Mouse (Mus musculus) cerebellum, adult 8-10 months (tissue): ENCODE results near the gene Cyth1.

Experiments
- DNase-seq: peaks from one replicate; pipeline ENCODE4 v3.0.0; 2022

The Cyth1 gene

DNA sequence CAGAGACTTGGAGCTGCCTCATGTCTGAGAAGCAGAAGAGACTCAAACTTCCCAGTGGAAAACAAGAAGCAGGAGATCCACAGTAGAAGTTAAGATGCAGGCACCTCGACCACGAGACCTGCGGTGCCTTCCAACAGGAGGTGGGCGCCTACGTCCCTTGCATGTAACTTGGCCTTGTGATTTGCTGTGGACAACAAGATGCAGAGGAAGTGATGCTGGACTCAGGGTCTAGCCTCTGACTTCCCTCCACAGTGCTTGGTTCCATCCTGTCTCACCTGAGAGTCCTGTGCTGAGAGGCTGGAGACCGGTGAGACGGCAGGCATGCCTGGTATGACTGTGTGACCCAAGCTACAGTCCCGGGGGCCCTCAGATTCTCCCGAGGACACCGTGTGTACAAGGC, 101.9 kb downstream of the Cyth1 start:
- DNase-seq = no peak

DNA sequence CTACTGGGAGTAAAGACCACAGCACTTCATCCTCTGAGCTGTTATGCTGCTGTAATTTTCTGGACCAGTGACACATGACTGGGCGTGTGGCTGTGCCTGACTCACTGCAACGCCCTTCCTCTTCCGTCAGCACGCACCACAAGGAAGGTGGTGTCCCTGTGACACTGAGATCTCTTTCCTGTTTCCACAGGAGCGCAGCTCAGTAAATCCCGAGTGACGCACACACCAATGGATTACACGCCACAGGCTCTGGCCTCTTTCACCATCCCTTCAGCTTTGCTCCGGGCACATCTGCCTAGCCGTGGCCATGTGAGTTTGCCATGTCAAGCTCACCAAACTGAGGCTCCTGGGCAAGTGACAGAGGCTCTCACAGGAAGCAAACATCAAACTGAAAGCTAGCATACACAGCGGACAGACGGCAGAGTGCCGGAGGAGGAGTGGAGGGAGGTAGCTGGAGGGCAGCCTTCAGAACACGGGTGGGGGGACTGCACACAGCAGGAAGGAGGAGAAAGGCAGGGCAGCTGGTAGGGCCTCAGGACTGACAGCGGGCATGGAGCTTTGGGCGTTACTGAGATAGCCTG, 102.5 kb downstream of the Cyth1 start:
- DNase-seq = no peak

DNA sequence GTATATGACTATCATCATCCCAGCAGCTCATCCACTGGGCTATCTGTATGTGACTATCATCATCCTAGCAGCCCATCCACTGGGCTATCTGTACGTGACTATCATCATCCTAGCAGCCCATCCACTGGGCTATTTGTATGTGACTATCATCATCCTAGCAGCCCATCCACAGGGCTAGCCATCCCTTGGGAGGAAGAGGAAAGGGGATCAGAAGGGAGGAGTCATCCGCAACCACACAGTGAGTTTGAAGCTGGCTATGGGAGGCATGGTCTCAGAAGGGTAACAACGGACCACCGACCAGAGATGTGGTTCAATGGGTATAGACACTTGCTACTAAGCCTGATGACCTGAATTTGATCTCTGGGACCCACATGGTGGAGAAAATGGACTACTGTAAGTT, 103.3 kb downstream of the Cyth1 start:
- DNase-seq = no peak

DNA sequence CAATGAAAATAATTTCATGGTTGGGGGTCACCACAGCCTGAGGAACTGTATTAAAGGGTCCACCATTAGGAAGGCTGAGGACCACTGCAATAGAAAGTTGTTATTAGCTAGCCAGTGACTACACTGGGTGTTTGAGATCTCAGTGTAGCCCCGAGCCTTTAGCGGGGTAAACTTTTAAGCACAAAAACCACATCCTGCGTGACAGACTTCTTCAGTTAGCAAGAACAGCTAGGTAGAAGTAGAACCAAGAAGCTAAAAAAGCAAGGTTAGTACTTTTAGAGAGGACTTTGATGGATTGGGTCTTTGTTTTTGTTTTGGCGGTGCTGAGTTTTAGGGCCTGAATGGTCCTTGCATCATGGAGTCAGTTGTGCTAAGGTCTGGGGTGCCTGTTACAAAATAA, 104.7 kb downstream of the Cyth1 start:
- DNase-seq = no peak

- no peak for DNase-seq
These were observed 105.7 kb downstream of the Cyth1 start for GRCm38 (mm10) chr11:118142547-118143165.

DNA sequence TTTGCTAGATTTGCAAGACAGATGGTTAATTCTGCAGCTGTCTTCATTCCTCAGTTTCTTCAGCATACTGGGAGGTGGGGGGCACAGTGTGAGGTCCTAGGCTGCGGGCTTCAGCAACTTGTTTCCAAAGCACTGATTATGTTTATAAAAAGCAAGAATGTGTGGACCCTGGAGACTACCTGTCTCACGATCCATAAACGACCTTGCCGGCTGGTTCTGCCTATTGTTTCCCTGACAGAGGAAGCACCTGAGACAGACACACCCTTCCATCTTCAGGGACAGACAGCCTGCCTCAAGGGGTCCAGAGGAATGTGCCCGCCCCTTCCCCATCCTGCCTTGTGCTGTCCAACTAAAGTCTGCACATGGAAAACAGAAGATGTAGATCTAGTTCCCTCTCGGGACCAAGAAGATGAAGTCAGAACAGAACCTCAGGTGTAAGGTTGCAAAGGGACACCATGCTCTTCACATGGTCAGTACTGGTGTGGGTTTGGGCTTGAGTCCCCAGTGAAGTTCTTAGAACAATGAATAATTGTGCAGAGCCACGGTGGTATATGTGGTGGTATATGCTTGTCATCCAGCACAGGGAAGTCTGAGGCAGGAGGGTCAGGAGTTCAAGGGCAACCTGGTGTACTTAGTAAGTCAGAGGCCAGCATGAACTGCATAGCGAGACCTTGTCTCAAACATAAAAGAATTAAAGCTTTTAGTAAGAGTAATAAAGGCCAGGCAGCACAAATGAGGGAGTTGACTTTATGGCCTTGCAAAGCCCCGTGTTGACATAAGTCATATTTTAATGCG, 107.4 kb downstream of the Cyth1 start:
- DNase-seq = no peak

GRCm38 (mm10) chr11:118138347-118138746, 110.0 kb downstream of the Cyth1 start:
- peak; percentile 56 for DNase-seq

DNA sequence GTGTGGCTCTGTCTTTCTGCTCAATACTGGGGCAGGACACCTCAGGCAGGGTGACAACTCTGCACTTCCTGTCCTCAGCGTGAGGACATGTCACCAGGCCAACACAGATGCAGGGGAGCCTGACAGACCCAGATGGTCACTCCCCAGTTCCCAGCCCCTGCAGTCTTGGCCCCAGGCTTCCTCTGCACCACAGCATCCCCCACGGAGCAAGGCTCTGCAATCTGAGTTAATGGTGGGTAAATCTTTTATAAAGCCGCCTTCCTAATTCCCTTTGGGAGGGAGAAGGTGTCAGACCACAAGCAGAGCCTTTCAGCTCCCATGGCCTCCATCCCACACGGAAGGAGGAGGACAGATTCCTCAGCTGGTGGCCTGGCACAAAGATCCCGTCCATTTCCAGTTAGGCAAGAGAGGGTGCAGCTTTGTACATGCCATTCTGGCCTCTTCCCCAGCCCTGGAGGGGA, 112.2 kb downstream of the Cyth1 start:
- peak; percentile 43 for DNase-seq

- DNase-seq = no peak
These were observed 113.1 kb downstream of the Cyth1 start for GRCm38 (mm10) chr11:118135271-118135670.

DNA sequence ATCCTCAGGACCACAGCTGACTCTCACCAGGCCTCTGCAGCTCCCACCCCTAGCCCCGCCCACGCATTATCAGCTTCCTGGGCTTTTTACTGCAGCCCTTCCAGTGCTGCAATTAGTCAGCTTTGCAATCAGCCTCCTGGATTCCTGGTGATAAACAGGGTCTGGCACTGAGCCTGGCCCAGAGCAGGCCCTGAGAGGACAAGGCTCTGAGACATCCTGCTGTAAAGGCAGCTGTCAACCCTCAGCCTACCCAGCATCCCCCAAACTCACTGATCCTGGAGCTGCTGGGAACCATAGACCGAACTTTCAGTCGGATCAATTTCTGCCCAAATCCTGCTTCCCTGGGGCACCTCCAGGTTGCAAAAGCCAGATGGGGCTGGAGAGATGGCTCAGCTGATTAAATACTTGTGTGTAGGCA, 114.6 kb downstream of the Cyth1 start:
- peak; percentile 43 for DNase-seq

DNA sequence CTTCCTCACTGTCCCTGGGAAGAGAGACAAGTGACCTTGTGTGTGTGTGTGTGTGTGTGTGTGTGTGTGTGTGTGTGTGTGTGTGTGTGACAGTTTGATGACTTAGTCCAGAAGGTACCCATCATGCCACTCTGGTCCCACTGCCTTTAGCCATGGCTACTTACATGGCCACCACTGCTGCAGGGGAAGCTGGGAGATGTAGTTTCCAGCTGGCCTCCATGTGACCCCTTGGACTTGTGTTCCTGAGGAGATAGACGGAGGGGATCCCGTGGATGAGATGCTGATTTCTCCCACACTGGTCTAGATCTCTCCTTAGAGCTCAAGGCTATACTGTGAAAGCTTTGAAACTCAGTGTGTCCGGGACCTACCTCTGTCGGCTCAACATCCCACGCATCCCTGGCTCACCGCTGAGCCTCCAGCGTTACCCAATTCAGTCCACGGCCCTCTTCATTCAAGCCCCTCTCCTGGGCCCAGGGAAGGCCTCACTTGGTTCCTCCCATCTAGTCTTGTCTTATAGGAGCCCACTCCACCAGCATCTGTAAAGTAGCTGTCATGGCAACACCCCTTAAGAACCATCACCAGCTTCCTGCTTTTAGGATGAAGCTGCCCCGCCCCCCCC, 115.2 kb downstream of the Cyth1 start:
- no peak for DNase-seq

GRCm38 (mm10) chr11:118132136-118132535, 116.3 kb downstream of the Cyth1 start:
- no peak for DNase-seq

- DNase-seq = no peak
These were observed 117.9 kb downstream of the Cyth1 start, which contains the start of gene Dnah17 for GRCm38 (mm10) chr11:118130534-118130933. TSS of gene Dnah17 (minus strand) at chr11:118130634.

- DNase-seq = no peak
These were observed 118.6 kb downstream of the Cyth1 start for GRCm38 (mm10) chr11:118129812-118130211.

DNA sequence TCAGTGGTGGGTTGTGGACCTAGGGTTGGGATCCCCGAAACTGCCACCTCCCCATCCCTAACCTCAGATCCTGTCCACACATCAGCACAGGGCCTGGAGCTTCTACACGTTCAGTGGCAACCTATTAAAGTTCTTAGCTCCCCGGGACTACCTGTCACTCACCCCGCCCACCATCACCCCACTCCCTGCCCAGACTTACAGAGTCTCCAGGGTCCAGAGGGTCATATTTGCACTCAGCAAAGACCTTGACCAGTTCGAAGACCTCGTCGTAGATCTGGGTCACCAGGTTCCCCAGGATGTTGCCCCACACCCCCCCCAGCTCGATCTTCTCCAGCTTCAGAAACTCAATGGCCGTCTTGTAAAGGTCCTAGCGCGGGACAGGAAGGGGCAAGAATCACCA, 126.8 kb downstream of the Cyth1 start:
- no peak for DNase-seq

- DNase-seq = no peak
These were observed 129.6 kb downstream of the Cyth1 start for GRCm38 (mm10) chr11:118118777-118119176.

GRCm38 (mm10) chr11:118114581-118115110, 133.7 kb downstream of the Cyth1 start:
- no peak for DNase-seq

GRCm38 (mm10) chr11:118113516-118114205, 134.7 kb downstream of the Cyth1 start:
- DNase-seq = no peak

- DNase-seq = peak; percentile 70
These were observed 144.4 kb downstream of the Cyth1 start for GRCm38 (mm10) chr11:118104001-118104400.

DNA sequence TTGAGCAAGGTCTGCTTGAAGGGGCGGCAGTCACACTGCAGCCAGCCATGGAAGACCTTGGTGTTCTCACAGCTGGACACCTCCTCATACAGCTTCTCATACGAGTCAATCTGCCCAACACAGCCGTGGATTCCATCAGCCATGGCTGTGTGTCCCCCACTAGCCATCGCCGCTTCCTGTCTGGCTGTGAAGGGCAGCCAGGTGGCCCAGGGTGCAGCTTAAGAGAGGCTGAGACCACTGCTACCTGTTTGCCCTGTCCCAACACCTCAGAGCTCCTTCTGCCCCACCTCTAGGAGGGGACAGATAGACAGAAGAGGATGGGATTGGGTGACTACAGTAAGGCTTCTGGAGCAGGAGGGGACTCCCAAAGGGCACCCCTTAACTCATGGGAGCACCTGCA, 145.0 kb downstream of the Cyth1 start:
- no peak for DNase-seq

- peak; percentile 86 for DNase-seq
These were observed 145.6 kb downstream of the Cyth1 start for GRCm38 (mm10) chr11:118102838-118103237.

DNA sequence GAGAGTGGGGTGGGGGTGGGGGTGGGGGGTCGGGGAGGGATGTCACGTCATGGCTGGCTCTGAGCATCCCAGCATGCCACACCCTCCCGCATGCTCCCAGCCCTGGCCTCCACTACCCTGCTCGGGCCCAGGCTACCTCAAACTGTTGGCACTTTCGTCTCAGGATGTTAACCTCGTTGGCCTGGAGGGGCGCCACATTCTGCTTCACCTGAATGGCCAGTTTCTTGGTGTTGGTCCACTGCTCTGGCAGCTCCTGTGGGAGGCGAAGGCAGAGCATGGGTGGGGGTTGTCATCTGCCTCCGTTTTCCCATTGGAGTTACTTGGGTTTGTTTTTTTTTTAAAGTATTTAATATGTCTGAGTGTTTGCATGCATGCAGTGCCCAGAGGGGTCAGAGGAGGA, 147.3 kb downstream of the Cyth1 start:
- no peak for DNase-seq

DNA sequence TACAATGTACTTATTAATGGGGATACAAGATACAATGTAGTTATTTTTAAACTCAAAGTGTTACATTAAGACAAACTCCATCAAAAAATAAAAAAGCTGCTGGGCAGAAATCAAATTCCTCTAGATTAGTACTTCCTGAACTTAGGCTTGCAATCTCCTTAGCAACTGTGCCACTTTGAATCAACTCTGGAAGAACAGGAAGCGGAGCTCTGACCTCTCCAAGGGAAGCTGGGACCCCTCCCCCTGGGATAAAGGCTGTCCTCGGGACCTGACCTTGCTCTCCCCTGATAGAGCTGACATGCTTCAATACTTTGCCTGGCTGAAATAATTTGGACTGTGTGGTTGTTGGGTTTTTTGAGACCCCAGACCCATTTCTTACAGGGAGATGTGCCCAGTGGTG, 151.7 kb downstream of the Cyth1 start:
- DNase-seq = no peak
